Mouse (Mus musculus) forebrain, embryonic 11.5 days (tissue): ENCODE results near the gene Ubap1l. TPM values are rescaled to one million over a fixed set of nuclear protein-coding genes. Genes with fewer than 3 reads are reported as not detected.

ENCODE experiments used
- ATAC-seq: fragments of 200-750 bp; cut with Nextera tagmentation; replicated peaks from 2 replicates; pipeline ENCODE4 v1.8.0; 2017; ENCODE audit warnings: moderate TSS enrichment; ENCODE audit not compliant: low FRiP score
- DNase-seq: peaks from one replicate; pipeline ENCODE4 v3.0.0-alpha.2; 2017; ENCODE audit warnings: low spot score
- H3K27ac ChIP-seq: fragments of 300-500 bp; sonication (generic); 2 replicates; pipeline ENCODE4 v1.5.1; 2014; ENCODE audit warnings: low read depth, low read length
- H3K27me3 ChIP-seq: fragments of 300-500 bp; sonication (generic); 2 replicates; pipeline ENCODE4 v1.6.1; 2014; ENCODE audit warnings: mild to moderate bottlenecking, low read length, mixed read lengths; ENCODE audit not compliant: control insufficient read depth, insufficient read depth
- H3K36me3 ChIP-seq: fragments of 300-500 bp; sonication (generic); 2 replicates; pipeline ENCODE4 v1.6.1; 2014; ENCODE audit warnings: mild to moderate bottlenecking, low read length, moderate library complexity, mixed read lengths; ENCODE audit not compliant: control insufficient read depth, insufficient read depth
- H3K4me1 ChIP-seq: fragments of 300-500 bp; sonication (generic); replicated peaks from 2 replicates; pipeline ENCODE4 v1.6.1; 2014; ENCODE audit warnings: low read length, mixed read lengths; ENCODE audit not compliant: control insufficient read depth, insufficient read depth
- H3K4me2 ChIP-seq: fragments of 300-500 bp; sonication (generic); 2 replicates; pipeline ENCODE4 v1.6.1; 2014; ENCODE audit warnings: low read depth, mild to moderate bottlenecking, low read length, moderate library complexity, mixed read lengths; ENCODE audit not compliant: severe bottlenecking
- H3K4me3 ChIP-seq: fragments of 300-500 bp; sonication (generic); 2 replicates; pipeline ENCODE4 v1.5.1; 2014; ENCODE audit warnings: low read depth, low read length
- H3K9ac ChIP-seq: fragments of 300-500 bp; sonication (generic); 2 replicates; pipeline ENCODE4 v1.6.1; 2014; ENCODE audit warnings: low read length
- H3K9me3 ChIP-seq: fragments of 300-500 bp; sonication (generic); 2 replicates; pipeline ENCODE4 v1.6.1; 2016; ENCODE audit warnings: low read length, mixed read lengths; ENCODE audit not compliant: control insufficient read depth
- WGBS: fragments of 180-500 bp; shearing (Covaris S2); extraction: QIAGEN DNeasy Blood & Tissue Kit; methylation state at CpG from one replicate; pipeline ENCODE4 v1.1.7; 2014; 5-methylcytosine and 5-hydroxymethylcytosine counted together
- polyA plus RNA-seq: library from polyadenylated mRNA; unstranded; fragments of >200 nt; fragmentation: Nextera tagmentation; extraction: Ambion mirVana; gene quantifications from 2 replicates; pipeline ENCODE4 v1.2.1, GENCODE M21; 2014

The Ubap1l gene
- polyA plus RNA-seq, 1 experiment from 2014 or later, result 0.52 TPM

DNA sequence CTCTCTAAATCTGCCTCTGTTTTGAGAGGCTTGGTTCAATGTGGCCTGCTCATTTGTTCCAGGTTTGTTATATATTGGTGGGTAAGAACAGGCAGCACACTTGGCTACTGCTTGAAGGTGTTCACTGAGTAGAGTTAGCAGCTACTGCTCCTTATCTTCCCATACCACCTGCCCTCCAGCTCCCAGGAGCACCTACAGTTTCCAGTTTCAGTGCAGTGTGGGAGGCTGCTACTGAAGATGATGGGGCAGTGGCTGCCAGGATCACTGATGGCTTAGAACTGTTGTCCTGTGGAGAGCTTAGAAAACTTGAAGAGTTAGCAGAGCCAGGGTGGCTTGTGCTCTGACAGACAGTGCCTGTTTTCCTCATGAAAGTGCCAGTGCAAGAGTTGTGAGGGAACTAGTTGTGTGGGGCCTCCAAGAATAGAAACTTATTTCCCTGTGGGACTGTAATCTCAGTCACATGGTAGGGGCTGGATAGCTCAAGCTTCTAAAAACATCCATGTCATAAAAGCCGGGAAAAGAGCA is 1.8 kb upstream of the Ubap1l start:
- no peaks in the 10 kb centered on the region for H3K4me1 ChIP-seq
- H3K27ac ChIP-seq, result no peak overlapping the region
- H3K27me3 ChIP-seq, result no peaks in the 10 kb centered on the region
- H3K36me3 ChIP-seq, result peaks cover 2% of the 10 kb centered on the region; the same call in 1 of the 2 replicates
- H3K4me3 ChIP-seq, result no peak overlapping the region
- WGBS, result 94% methylated on average over 1 of the region's 1 CpGs
- no peak for DNase-seq
- H3K9ac ChIP-seq, result no peak overlapping the region
- ATAC-seq, result no peak
- H3K4me2 ChIP-seq, result no peak overlapping the region
- H3K9me3 ChIP-seq, result no peaks in the 10 kb centered on the region

DNA sequence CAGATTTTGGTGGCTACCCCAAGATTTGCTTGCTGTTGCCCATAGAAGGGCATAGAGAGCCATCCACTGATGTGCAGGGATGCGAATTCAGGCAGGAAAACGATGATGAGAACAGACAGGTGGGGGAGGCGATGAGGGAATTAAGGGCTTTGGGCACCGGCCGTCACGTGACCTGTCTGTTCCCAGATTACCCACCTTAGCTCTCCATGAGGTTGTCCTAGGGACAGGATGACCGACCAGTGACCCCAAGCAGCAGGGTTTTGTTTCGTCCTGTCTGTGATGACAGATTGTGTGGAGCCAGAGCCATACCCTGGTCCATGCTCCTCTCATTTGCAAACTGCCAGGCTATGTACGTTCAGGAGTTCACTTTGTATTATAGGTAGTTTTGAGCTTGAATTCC is 2.8 kb downstream of the Ubap1l start:
- H3K27ac ChIP-seq, result no peak overlapping the region
- H3K4me3 ChIP-seq, result no peak overlapping the region
- H3K9ac ChIP-seq, result no peak overlapping the region
- 76% methylated on average over 9 of the region's 9 CpGs for WGBS
- no peaks in the 10 kb centered on the region for H3K27me3 ChIP-seq
- H3K9me3 ChIP-seq, result no peaks in the 10 kb centered on the region
- ATAC-seq (no peak), DNase-seq (no peak)
- H3K4me1 ChIP-seq, result no peaks in the 10 kb centered on the region
- H3K4me2 ChIP-seq, result no peak overlapping the region
- H3K36me3 ChIP-seq, result peaks cover 2% of the 10 kb centered on the region; the same call in 1 of the 2 replicates

DNA sequence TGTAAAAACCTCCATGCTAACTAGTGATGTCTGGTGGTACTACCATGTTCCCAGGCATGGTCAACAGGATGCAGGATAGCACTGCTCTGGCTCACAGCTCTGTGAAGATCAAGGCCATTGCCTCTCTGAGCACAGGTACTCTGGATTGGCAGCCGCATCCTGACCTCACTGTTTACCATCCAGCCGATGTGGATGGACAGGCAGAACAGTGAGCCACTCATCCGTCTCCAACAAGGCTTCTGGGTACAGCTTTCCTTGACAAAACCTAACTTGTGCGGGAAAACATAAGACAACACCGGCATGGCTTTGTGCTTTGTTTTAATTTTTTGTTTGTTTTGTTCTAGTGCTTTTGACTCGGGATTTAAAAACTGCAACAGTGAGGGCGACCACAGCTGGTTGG is 4.9 kb downstream of the Ubap1l start:
- no peak for ATAC-seq
- H3K9ac ChIP-seq, result no peak overlapping the region
- 94% methylated on average over 7 of the region's 7 CpGs for WGBS

DNA sequence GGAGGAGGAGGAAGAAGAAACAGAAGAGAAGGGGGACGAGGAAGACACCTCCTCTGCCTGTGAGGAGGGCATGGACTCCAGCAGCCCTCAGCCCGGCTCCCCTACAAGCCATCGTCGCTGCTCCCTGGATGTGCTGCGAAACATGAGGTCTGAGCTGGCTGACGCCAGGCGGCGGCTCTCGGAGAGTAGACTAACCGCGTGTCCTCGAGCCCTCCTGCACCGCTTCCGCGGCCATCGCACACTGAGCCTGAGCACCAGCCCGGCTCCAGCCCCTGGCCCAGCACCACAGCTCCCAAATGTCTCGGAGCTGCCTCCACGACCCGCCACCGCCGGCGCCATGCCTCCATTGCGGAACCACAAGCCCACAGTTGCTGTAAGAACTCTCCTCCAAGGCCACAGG is 10.9 kb downstream of the Ubap1l start:
- Histone ChIP-seq H3K27me3 (no peaks in the 10 kb centered on the region), H3K36me3 (no peaks in the 10 kb centered on the region; the same call in 1 of the 2 replicates), H3K4me1 (no peaks in the 10 kb centered on the region), H3K9me3 (no peaks in the 10 kb centered on the region), H3K4me2 (no peak overlapping the region), H3K9ac (no peak overlapping the region), H3K27ac (no peak overlapping the region), H3K4me3 (no peak overlapping the region)
- DNase-seq (no peak), ATAC-seq (no peak)
- WGBS, result 82% methylated on average over 24 of the region's 24 CpGs

More for the DNA sequence above, 4.9 kb downstream of the Ubap1l start:
- Histone ChIP-seq H3K4me2 (no peak overlapping the region), H3K9me3 (no peaks in the 10 kb centered on the region), H3K4me1 (no peaks in the 10 kb centered on the region), H3K4me3 (no peak overlapping the region), H3K27me3 (no peaks in the 10 kb centered on the region), H3K27ac (no peak overlapping the region), H3K36me3 (no peaks in the 10 kb centered on the region; the same call in 1 of the 2 replicates)
- no peak for DNase-seq

DNA sequence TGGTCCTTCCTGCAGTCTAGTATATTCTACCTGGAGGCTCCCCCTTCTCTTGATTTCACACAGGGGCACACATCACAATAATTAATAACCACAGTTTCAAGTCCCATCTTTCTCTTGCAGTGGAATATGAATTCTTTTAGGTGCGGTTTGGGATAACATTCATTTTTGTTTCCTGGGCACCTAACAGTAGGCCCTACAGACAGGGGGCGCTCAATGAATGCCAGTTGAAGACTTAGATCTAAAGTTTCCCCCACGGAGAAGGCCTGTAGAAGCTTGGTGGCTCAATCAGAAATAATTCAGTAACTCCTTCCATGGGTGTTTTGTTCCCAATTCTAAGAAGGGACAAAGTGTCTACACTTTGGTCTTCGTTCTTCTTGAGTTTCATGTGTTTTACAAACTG is 11.6 kb downstream of the Ubap1l start:
- Histone ChIP-seq H3K27ac (no peak overlapping the region), H3K27me3 (no peaks in the 10 kb centered on the region), H3K36me3 (no peaks in the 10 kb centered on the region; the same call in 1 of the 2 replicates), H3K4me2 (no peak overlapping the region), H3K4me1 (no peaks in the 10 kb centered on the region), H3K9me3 (no peaks in the 10 kb centered on the region), H3K4me3 (no peak overlapping the region), H3K9ac (no peak overlapping the region)
- no peak for DNase-seq
- ATAC-seq, result no peak
- 76% methylated on average over 4 of the region's 4 CpGs for WGBS

DNA sequence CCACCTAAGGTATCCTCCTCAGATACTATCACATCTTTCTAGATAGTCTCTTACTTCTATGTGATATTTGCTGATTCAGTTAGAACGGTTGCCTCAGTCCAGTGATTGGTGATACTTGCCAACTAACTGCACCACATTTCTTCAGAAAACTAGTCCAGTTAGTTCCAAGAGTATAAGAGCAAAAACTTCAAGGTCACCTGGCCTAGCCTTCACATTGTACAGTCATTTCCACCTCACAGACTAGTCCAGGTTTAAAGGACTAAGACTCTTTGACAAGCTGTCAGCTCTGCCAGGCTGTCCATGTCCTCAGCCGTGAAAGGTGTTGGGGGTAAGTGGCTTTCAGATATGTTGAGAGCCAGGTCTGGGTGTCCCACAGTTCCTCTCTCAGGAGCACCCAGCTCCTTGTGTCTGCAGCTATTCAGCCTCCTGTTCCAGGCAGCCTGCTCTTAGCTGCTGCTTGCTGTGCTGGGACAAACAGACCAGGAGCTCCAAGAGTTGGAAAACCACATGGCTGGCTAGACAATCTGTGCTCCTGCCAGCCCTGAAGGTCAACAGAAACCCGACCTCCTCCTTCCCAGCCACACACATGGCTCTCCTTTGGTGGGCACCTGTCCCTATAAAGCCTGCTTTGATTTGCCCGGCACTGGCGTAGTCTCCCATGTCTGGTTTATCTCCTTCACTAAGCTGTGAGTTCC is 13.8 kb downstream of the Ubap1l start:
- Histone ChIP-seq H3K4me2 (no peak overlapping the region), H3K36me3 (no peaks in the 10 kb centered on the region; the same call in 1 of the 2 replicates), H3K27me3 (no peaks in the 10 kb centered on the region), H3K27ac (no peak overlapping the region), H3K4me3 (no peak overlapping the region), H3K4me1 (no peaks in the 10 kb centered on the region), H3K9me3 (no peaks in the 10 kb centered on the region), H3K9ac (no peak overlapping the region)
- ATAC-seq (no peak), DNase-seq (no peak)
- 84% methylated on average over 5 of the region's 5 CpGs for WGBS

DNA sequence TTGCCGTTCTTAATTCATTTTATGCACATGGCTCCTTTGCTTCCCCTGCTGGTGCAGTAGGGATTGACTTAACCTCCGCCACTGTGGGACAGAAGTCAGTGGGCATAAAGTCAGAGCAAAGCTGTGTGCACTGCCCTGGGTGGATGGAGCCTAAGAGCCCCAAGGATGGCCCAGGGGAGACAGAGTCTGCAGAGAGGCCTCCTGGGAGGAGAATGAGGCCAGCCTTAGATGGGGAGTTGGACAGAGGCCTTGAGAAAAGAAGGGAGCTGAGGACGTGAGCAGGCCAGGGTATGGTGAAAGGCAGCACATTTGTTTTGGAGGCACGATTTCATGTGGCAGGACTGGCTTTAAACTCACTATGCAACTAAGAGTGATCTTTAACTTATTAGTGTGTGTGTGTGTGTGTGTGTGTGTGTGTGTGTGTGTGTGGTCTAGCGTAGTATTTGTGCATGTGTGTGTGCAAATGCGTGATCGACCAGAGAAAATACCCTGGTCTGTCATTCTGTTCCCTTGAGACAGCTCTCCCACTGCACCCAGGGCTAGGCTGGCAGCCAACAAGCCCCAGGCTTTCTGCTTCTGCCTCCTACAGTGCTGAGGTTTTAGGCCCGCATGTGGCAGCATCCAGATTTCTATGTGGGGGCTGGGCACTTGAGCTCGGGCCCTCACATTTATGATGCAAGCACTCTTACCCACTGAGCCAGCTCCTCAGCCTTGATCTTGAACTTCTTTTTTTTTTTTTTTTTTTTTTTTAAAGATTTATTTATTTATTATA is 14.5 kb downstream of the Ubap1l start:
- Histone ChIP-seq H3K4me1 (no peaks in the 10 kb centered on the region), H3K27ac (no peak overlapping the region), H3K4me2 (no peak overlapping the region), H3K36me3 (no peaks in the 10 kb centered on the region; the same call in 1 of the 2 replicates), H3K9ac (no peak overlapping the region), H3K27me3 (no peaks in the 10 kb centered on the region), H3K9me3 (no peaks in the 10 kb centered on the region), H3K4me3 (no peak overlapping the region)
- ATAC-seq, result no peak
- no peak for DNase-seq
- 91% methylated on average over 9 of the region's 9 CpGs for WGBS

DNA sequence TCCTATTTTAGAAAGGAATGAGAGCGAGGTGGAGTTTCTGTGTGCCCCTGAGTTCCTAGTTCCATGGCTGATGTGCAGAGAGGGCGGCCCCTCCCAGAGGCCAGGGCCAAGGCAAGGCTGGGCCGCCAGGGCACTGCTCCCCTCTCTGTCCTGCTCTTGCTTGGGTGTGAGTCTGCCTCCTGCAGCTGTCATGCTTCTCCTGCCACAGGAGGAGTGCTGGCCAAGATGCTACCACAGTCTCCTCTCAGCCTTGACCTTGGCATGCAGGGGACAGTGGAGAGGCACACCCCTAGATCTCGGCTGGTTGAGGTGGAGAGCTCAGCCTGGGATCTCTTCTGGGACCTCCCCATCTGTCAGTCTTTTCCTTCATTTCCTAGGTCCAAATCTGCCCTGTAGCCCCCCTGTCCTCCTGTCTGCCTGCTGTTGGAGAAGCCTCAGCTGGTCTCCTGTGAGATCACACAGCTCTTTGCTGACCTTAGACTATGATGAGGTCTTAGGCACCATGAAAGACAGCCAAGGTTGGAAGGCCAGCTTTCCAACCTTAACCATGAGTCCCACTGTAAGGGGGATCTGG is 20.3 kb downstream of the Ubap1l start:
- ATAC-seq, result no peak
- 84% methylated on average over 4 of the region's 4 CpGs for WGBS
- H3K4me3 ChIP-seq, result no peak overlapping the region
- H3K27me3 ChIP-seq, result no peaks in the 10 kb centered on the region
- no peaks in the 10 kb centered on the region for H3K9me3 ChIP-seq
- no peak for DNase-seq
- H3K4me1 ChIP-seq, result no peaks in the 10 kb centered on the region
- no peak overlapping the region for H3K27ac ChIP-seq
- H3K36me3 ChIP-seq, result no peaks in the 10 kb centered on the region
- no peak overlapping the region for H3K4me2 ChIP-seq
- no peak overlapping the region for H3K9ac ChIP-seq
